Mouse (Mus musculus) macrophage (primary cell): ENCODE data around the gene Rftn2. TPM values are rescaled to one million over a fixed set of nuclear protein-coding genes. Genes with fewer than 3 reads are reported as not detected.
"Not testable (repeated sequence)": the region's sequence is repeated elsewhere in the genome, so short reads cannot be mapped to it uniquely, and the experiment has no call there.

Source experiments
- H3K27ac ChIP-seq: fragments of 350-480 bp; formaldehyde crosslinking; 2 replicates; pipeline ENCODE4 v1.9.0; 2021
- H3K36me3 ChIP-seq: fragments of 350-480 bp; formaldehyde crosslinking; 2 replicates; pipeline ENCODE4 v1.9.0; 2021; ENCODE audit errors: inconsistent target
- H3K4me3 ChIP-seq: fragments of 350-480 bp; formaldehyde crosslinking; 2 replicates; pipeline ENCODE4 v1.9.0; 2021; ENCODE audit errors: inconsistent target
- H3K79me2 ChIP-seq: fragments of 350-480 bp; formaldehyde crosslinking; 2 replicates; pipeline ENCODE4 v1.9.0; 2021; ENCODE audit errors: inconsistent target
- WGBS: methylation state at CpG from one replicate; pipeline ENCODE4 v1.1.7; 2026; ENCODE audit warnings: inconsistent platforms; ENCODE audit not compliant: missing documents; 5-methylcytosine and 5-hydroxymethylcytosine counted together
- polyA plus RNA-seq: library from polyadenylated mRNA; stranded (reverse); fragments of 250-400 nt; gene quantifications from 3 replicates; pipeline ENCODE4 v1.2.4, GENCODE M21; 2018; ENCODE audit warnings: inconsistent platforms

Rftn2 gene
- polyA plus RNA-seq, 1 experiment from 2014 or later: 2.8 TPM

- H3K36me3 ChIP-seq: 0 out of 2 replicates have a peak, but pooled peaks cover 1% of the 10 kb centered on the region
- H3K79me2 ChIP-seq: peaks cover 49% of the 10 kb centered on the region
- WGBS: under 1% methylated on average over 43 of the region's 47 CpGs
- peak overlapping the region; percentile 73 for H3K4me3 ChIP-seq
- H3K27ac ChIP-seq: no peak overlapping the region
These were observed 95.1 kb downstream of the Rftn2 start for GRCm38 (mm10) chr1:55131424-55132014.

- under 1% methylated on average over 41 of the region's 42 CpGs for WGBS
- Histone ChIP-seq H3K27ac (peak within 1 kb of the TSS; percentile 50), H3K4me3 (peak within 1 kb of the TSS; percentile 73), H3K36me3 (no peaks in the 10 kb centered on the region), H3K79me2 (peaks cover 44% of the 10 kb centered on the region)
These were observed 95.6 kb downstream of the Rftn2 start, which contains the start of gene Mob4 for GRCm38 (mm10) chr1:55130943-55131401. Mob4 (plus strand) TSS chr1:55131231.

- H3K27ac ChIP-seq: peak overlapping the region; percentile 50
- H3K36me3 ChIP-seq: no peaks in the 10 kb centered on the region
- peak overlapping the region; percentile 73 for H3K4me3 ChIP-seq
- WGBS: 68% methylated on average over 9 of the region's 10 CpGs
- H3K79me2 ChIP-seq: peaks cover 37% of the 10 kb centered on the region
These were observed 96.2 kb downstream of the Rftn2 start for GRCm38 (mm10) chr1:55130190-55130916.

GRCm38 (mm10) chr1:55129716-55130115 lies 96.9 kb downstream of the Rftn2 start:
- H3K36me3 ChIP-seq: no peaks in the 10 kb centered on the region
- WGBS: 76% methylated on average over 5 of the region's 5 CpGs
- peaks cover 32% of the 10 kb centered on the region for H3K79me2 ChIP-seq
- no peak overlapping the region for H3K4me3 ChIP-seq
- H3K27ac ChIP-seq: no peak overlapping the region

GRCm38 (mm10) chr1:55124136-55124535 lies 102.4 kb downstream of the Rftn2 start:
- H3K27ac ChIP-seq, H3K36me3 ChIP-seq, H3K79me2 ChIP-seq, H3K4me3 ChIP-seq: not testable (repeated sequence)
- WGBS: 86% methylated on average over 2 of the region's 2 CpGs

- no peak overlapping the region for H3K4me3 ChIP-seq
- H3K27ac ChIP-seq: no peak overlapping the region
- no peaks in the 10 kb centered on the region for H3K79me2 ChIP-seq
- WGBS: 91% methylated on average over 2 of the region's 2 CpGs
- no peaks in the 10 kb centered on the region for H3K36me3 ChIP-seq
These were observed 103.0 kb downstream of the Rftn2 start for GRCm38 (mm10) chr1:55123561-55123960.

- no peak overlapping the region for H3K4me3 ChIP-seq
- no peak overlapping the region for H3K27ac ChIP-seq
- H3K79me2 ChIP-seq: no peaks in the 10 kb centered on the region
- no peaks in the 10 kb centered on the region for H3K36me3 ChIP-seq
- 82% methylated on average over 5 of the region's 5 CpGs for WGBS
These were observed 103.5 kb downstream of the Rftn2 start for GRCm38 (mm10) chr1:55123046-55123445.

Other genes with a start within 250 kb of the Rftn2 start
- 84.4 to 101 TPM (median 86.5 TPM) in 3 replicates for gene Sf3b1, start 199.3 kb downstream of the Rftn2 start, polyA plus RNA-seq
- 15.3 to 21.2 TPM (median 15.4 TPM) in 3 replicates for gene Coq10b, start 174.0 kb downstream of the Rftn2 start, polyA plus RNA-seq
- 207 to 271 TPM (median 256 TPM) in 3 replicates for gene Hspe1, start 138.7 kb downstream of the Rftn2 start, polyA plus RNA-seq
- 107 to 280 TPM (median 197 TPM) in 3 replicates for gene Hspd1, start 138.5 kb downstream of the Rftn2 start, polyA plus RNA-seq
- 32.8 to 41.0 TPM (median 37.8 TPM) in 3 replicates for gene Mob4, start 95.6 kb downstream of the Rftn2 start, polyA plus RNA-seq
- gene Mars2, start 10.4 kb upstream of the Rftn2 start, polyA plus RNA-seq: 0.86 to 1.8 TPM (median 0.86 TPM) in 3 replicates
- gene Boll, start 136.7 kb upstream of the Rftn2 start, polyA plus RNA-seq: not detected in 3 replicates
- 0.07 to 0.40 TPM (median 0.15 TPM) in 3 replicates for gene Plcl1, start 179.1 kb upstream of the Rftn2 start, polyA plus RNA-seq